Mouse (Mus musculus): ENCODE results near the gene A930004D18Rik. TPM values are rescaled to one million over a fixed set of nuclear protein-coding genes. Genes with fewer than 3 reads are reported as not detected.

The A930004D18Rik gene
- polyA plus RNA-seq, 1 experiment: 1.8 TPM

DNA sequence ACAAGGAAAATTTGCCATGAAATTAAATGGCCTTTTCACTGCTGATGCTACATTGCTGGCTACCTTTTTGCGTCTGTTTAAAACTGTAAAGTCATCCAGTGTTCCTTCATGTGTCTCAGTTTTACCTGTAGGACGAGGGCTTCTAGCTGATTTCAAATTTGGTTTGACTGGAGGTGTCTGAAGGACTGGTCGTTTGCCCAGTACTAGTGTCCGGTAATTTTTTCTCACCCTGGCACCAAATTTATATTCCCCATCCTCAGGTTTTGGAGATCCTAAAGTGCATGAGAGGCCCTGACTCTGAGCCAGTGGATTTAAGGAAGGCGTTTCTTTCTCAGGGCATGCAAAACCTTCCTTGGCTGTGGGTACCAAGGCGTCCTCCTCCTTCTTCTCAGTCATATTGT lies 8.2 kb upstream of the A930004D18Rik start:
- peak overlapping the region; percentile 95 for H3K4me2 ChIP-seq (ENCODE audit: low read depth)
- H3K36me3 ChIP-seq (ENCODE audit: control insufficient read depth, insufficient read depth): no peaks in the 10 kb centered on the region
- H3K27me3 ChIP-seq (ENCODE audit: control insufficient read depth, insufficient read depth, insufficient read length): no peaks in the 10 kb centered on the region
- H3K79me2 ChIP-seq (ENCODE audit: control insufficient read depth, insufficient read depth): no peaks in the 10 kb centered on the region
- H3ac ChIP-seq (ENCODE audit: control insufficient read depth, insufficient read length): no peak overlapping the region
- peak overlapping the region; percentile 68 for H3K4me3 ChIP-seq
- TF ChIP-seq MAX (IDR thresholded peaks at IDR 0.05; ENCODE audit: low read depth) (no peak), POLR2AphosphoS2 (IDR thresholded peaks at IDR 0.05; ENCODE audit: insufficient read length, low read depth) (no peak), POLR2A (IDR thresholded peaks at IDR 0.05; ENCODE audit: insufficient read length, low read depth) (no peak), TCF3 (IDR thresholded peaks at IDR 0.05; ENCODE audit: insufficient read length, low read depth) (no peak), TCF12 (IDR thresholded peaks at IDR 0.05; ENCODE audit: insufficient read depth, poor library complexity, severe bottlenecking) (no peak), CEBPB (IDR thresholded peaks at IDR 0.05; ENCODE audit: insufficient read depth, poor library complexity, severe bottlenecking) (no peak), USF1 (IDR thresholded peaks at IDR 0.05; ENCODE audit: low read depth) (no peak), E2F4 (IDR thresholded peaks at IDR 0.05; ENCODE audit: insufficient read depth) (no peak), REST (IDR thresholded peaks at IDR 0.05; ENCODE audit: insufficient read depth, insufficient read length) (no peak), MYOG (IDR thresholded peaks at IDR 0.05; ENCODE audit: control insufficient read depth in 1 of 3, insufficient read depth in 1 of 3, insufficient read length in 2 of 3, low read depth in 2 of 3) (no peak), MYOD1 (IDR thresholded peaks at IDR 0.05; ENCODE audit: control insufficient read depth in 1 of 3, insufficient read length in 2 of 3, low read depth in 2 of 3) (no peak), SRF (IDR thresholded peaks at IDR 0.05; ENCODE audit: control insufficient read depth, insufficient read length, low read depth) (no peak)

DNA sequence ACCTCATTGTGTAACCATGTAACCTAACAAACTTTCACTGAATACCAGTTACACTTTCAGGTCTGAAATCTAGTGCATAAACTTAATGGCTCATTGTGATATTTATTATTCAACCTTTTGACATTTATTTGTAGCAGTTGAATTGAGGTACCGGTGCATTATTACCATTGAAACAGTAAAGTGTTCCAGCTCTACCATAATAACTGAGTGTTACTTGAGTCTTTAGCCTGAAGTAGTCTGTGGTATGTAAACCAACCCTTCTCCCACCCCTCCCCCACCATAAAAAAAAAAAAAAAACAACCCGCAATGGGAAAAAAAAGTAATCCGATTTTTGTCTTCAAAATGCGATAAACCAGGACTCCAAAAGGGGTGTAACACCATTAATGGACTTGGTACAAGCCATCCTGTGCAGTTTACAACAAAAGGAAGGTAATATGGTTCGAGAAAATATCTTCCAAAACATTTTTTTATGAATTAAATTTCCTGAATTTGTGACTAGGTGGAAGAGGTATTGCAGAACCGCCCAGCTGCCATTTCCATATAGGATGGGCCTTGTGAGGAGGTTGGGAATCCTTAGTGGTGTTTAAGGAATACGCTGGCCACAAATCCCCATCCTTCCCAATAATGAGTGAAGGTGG lies 7.7 kb upstream of the A930004D18Rik start:
- H3K4me3 ChIP-seq: no peak overlapping the region
- H3K79me2 ChIP-seq (ENCODE audit: control insufficient read depth, insufficient read depth): no peaks in the 10 kb centered on the region
- H3K36me3 ChIP-seq (ENCODE audit: control insufficient read depth, insufficient read depth): no peaks in the 10 kb centered on the region
- no peaks in the 10 kb centered on the region for H3K27me3 ChIP-seq (ENCODE audit: control insufficient read depth, insufficient read depth, insufficient read length)
- TF ChIP-seq MAX (IDR thresholded peaks at IDR 0.05; ENCODE audit: low read depth) (no peak), TCF3 (IDR thresholded peaks at IDR 0.05; ENCODE audit: insufficient read length, low read depth) (no peak), USF1 (IDR thresholded peaks at IDR 0.05; ENCODE audit: low read depth) (no peak), MYOG (IDR thresholded peaks at IDR 0.05; ENCODE audit: control insufficient read depth in 1 of 3, insufficient read depth in 1 of 3, insufficient read length in 2 of 3, low read depth in 2 of 3) (no peak), POLR2A (IDR thresholded peaks at IDR 0.05; ENCODE audit: insufficient read length, low read depth) (no peak), E2F4 (IDR thresholded peaks at IDR 0.05; ENCODE audit: insufficient read depth) (no peak), REST (IDR thresholded peaks at IDR 0.05; ENCODE audit: insufficient read depth, insufficient read length) (no peak), MYOD1 (IDR thresholded peaks at IDR 0.05; ENCODE audit: control insufficient read depth in 1 of 3, insufficient read length in 2 of 3, low read depth in 2 of 3) (no peak), TCF12 (IDR thresholded peaks at IDR 0.05; ENCODE audit: insufficient read depth, poor library complexity, severe bottlenecking) (no peak), SRF (IDR thresholded peaks at IDR 0.05; ENCODE audit: control insufficient read depth, insufficient read length, low read depth) (no peak), POLR2AphosphoS2 (IDR thresholded peaks at IDR 0.05; ENCODE audit: insufficient read length, low read depth) (no peak)
- no peak overlapping the region for H3K4me2 ChIP-seq (ENCODE audit: low read depth)
- H3ac ChIP-seq (ENCODE audit: control insufficient read depth, insufficient read length): no peak overlapping the region

DNA sequence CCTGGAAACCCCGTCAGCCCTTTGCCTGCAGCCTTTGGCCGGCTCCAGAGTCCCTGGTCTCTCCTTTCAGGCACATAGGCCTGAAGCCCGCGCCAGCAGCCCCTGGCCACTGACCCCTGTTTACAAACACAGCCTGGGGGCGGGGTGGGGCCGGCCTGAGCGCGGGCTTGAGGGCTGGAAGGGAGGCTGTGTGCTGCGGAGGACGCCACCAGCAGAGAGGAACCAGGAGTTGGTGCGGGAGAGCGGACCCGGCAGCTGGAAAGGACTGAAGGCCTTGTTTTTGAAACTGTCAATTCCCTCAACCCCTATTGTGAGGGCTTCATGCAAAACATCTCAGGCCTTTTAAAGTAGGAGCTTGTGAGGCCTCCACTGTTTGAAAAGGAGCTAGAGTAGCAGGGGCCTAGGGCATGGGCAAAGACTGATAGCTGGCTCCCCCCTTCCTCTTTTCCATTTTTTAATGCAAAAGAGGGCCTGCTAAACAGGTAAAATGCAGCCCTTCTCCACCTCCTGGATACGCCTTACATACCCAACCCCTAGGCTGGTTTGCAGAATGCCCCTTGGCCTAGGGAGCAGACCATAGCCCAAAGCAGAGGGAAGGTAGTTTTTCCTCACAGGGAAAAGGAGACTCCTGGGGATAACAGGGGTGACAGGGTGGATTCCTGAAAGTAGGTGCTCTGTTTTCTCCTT lies 3.8 kb upstream of the A930004D18Rik start:
- Histone ChIP-seq H3ac (ENCODE audit: control insufficient read depth, insufficient read length) (no peak overlapping the region), H3K4me3 (no peak overlapping the region), H3K79me2 (ENCODE audit: control insufficient read depth, insufficient read depth) (no peaks in the 10 kb centered on the region), H3K36me3 (ENCODE audit: control insufficient read depth, insufficient read depth) (no peaks in the 10 kb centered on the region), H3K27me3 (ENCODE audit: control insufficient read depth, insufficient read depth, insufficient read length) (no peaks in the 10 kb centered on the region), H3K4me2 (ENCODE audit: low read depth) (no peak overlapping the region)
- no peak for TF ChIP-seq POLR2A (IDR thresholded peaks at IDR 0.05; ENCODE audit: insufficient read length, low read depth)
- no peak for TF ChIP-seq CEBPB (IDR thresholded peaks at IDR 0.05; ENCODE audit: insufficient read depth, poor library complexity, severe bottlenecking)
- TF ChIP-seq MYOD1 (IDR thresholded peaks at IDR 0.05; ENCODE audit: control insufficient read depth in 1 of 3, insufficient read length in 2 of 3, low read depth in 2 of 3): no peak
- no peak for TF ChIP-seq TCF3 (IDR thresholded peaks at IDR 0.05; ENCODE audit: insufficient read length, low read depth)
- TF ChIP-seq SRF (IDR thresholded peaks at IDR 0.05; ENCODE audit: control insufficient read depth, insufficient read length, low read depth): no peak
- TF ChIP-seq MYOG (IDR thresholded peaks at IDR 0.05; ENCODE audit: control insufficient read depth in 1 of 3, insufficient read depth in 1 of 3, insufficient read length in 2 of 3, low read depth in 2 of 3): no peak
- no peak for TF ChIP-seq E2F4 (IDR thresholded peaks at IDR 0.05; ENCODE audit: insufficient read depth)
- TF ChIP-seq POLR2AphosphoS2 (IDR thresholded peaks at IDR 0.05; ENCODE audit: insufficient read length, low read depth): no peak
- no peak for TF ChIP-seq TCF12 (IDR thresholded peaks at IDR 0.05; ENCODE audit: insufficient read depth, poor library complexity, severe bottlenecking)
- TF ChIP-seq USF1 (IDR thresholded peaks at IDR 0.05; ENCODE audit: low read depth): no peak
- TF ChIP-seq REST (IDR thresholded peaks at IDR 0.05; ENCODE audit: insufficient read depth, insufficient read length): no peak

DNA sequence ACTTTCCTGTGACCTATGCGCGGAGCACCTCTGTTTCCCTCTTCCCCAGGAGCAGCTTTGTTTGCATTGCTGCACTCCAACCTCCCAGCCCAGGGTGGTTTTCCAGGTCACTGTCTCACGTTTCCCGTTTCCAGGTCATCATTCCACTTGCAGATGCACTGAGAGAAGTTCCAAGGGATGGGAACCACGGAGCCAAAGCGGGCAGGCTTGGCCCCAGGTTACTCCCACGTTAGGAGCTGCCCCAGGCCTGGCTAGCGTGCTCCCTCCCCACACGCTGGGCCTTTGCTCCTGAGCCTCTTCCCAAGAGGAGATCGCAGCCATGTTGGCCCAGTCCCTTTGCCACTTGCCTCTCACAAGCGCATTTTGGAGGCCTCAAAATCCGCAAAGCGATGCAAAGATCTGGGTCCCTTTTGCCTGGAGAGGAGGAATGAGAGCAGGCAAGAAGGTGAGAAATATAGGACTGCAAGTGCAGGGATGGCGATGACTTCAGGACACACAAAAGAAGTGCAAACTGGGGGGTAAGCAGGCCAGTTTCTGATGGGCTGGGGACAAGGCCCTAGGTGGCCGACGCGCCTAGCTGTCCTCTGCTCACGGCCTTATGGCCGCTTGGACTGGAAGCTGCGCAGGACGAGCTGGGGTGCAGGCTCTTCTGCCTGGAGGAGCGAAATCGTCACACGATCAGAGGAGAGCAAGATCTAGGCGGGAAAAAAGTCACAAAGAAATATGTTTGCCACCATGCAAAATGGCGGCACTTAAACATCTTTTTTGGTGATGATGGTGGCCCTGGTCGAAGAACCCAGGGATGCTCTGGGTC lies 3.0 kb upstream of the A930004D18Rik start:
- H3K36me3 ChIP-seq (ENCODE audit: control insufficient read depth, insufficient read depth): no peaks in the 10 kb centered on the region
- no peak for TF ChIP-seq E2F4 (IDR thresholded peaks at IDR 0.05; ENCODE audit: insufficient read depth)
- no peak for TF ChIP-seq TCF12 (IDR thresholded peaks at IDR 0.05; ENCODE audit: insufficient read depth, poor library complexity, severe bottlenecking)
- no peak for TF ChIP-seq POLR2A (IDR thresholded peaks at IDR 0.05; ENCODE audit: insufficient read length, low read depth)
- no peak for TF ChIP-seq MYOG (IDR thresholded peaks at IDR 0.05; ENCODE audit: control insufficient read depth in 1 of 3, insufficient read depth in 1 of 3, insufficient read length in 2 of 3, low read depth in 2 of 3)
- no peak for TF ChIP-seq POLR2AphosphoS2 (IDR thresholded peaks at IDR 0.05; ENCODE audit: insufficient read length, low read depth)
- TF ChIP-seq MYOD1 (IDR thresholded peaks at IDR 0.05; ENCODE audit: control insufficient read depth in 1 of 3, insufficient read length in 2 of 3, low read depth in 2 of 3): no peak
- no peak for TF ChIP-seq SRF (IDR thresholded peaks at IDR 0.05; ENCODE audit: control insufficient read depth, insufficient read length, low read depth)
- TF ChIP-seq MAX (IDR thresholded peaks at IDR 0.05; ENCODE audit: low read depth): no peak
- TF ChIP-seq REST (IDR thresholded peaks at IDR 0.05; ENCODE audit: insufficient read depth, insufficient read length): no peak
- H3K27me3 ChIP-seq (ENCODE audit: control insufficient read depth, insufficient read depth, insufficient read length): no peaks in the 10 kb centered on the region
- H3K79me2 ChIP-seq (ENCODE audit: control insufficient read depth, insufficient read depth): no peaks in the 10 kb centered on the region
- no peak overlapping the region for H3K4me3 ChIP-seq
- H3ac ChIP-seq (ENCODE audit: control insufficient read depth, insufficient read length): no peak overlapping the region
- H3K4me2 ChIP-seq (ENCODE audit: low read depth): no peak overlapping the region
